Mouse (Mus musculus) kidney, adult 2 months (tissue): ENCODE results near the gene Polr2e. TPM values are rescaled to one million over a fixed set of nuclear protein-coding genes. Genes with fewer than 3 reads are reported as not detected.
A peak's percentile ranks its signal among the peaks of the same experiment; 100 is the strongest.

Source experiments
- DNase-seq: peaks from one replicate; pipeline ENCODE4 v3.0.0; 2021
- H3K27ac ChIP-seq: fragments of 200-500 bp; 2 replicates; pipeline ENCODE4 v1.5.1; 2012; ENCODE audit warnings: low read depth, low read length, control low read depth, inconsistent platforms; ENCODE audit not compliant: insufficient read depth
- H3K27me3 ChIP-seq: fragments of 200-500 bp; replicated peaks from 2 replicates; pipeline ENCODE4 v1.6.1; 2012; ENCODE audit warnings: mild to moderate bottlenecking, moderate library complexity, low read length, inconsistent platforms; ENCODE audit not compliant: control insufficient read depth, insufficient read depth
- H3K36me3 ChIP-seq: fragments of 200-500 bp; 2 replicates; pipeline ENCODE4 v1.6.1; 2012; ENCODE audit warnings: mild to moderate bottlenecking, moderate library complexity, low read length, inconsistent platforms; ENCODE audit not compliant: control insufficient read depth, insufficient read depth
- H3K4me1 ChIP-seq: fragments of 200-500 bp; 2 replicates; pipeline ENCODE4 v1.6.1; 2011; ENCODE audit warnings: low read length; ENCODE audit not compliant: control insufficient read depth, insufficient read depth
- H3K4me3 ChIP-seq: fragments of 200-500 bp; 2 replicates; pipeline ENCODE4 v1.5.1; 2011; ENCODE audit warnings: mild to moderate bottlenecking, low read depth, low read length, control low read depth; ENCODE audit not compliant: insufficient read depth
- CTCF ChIP-seq: fragments of 200-500 bp; conservative IDR thresholded peaks from 2 replicates; pipeline ENCODE4 v1.5.1; 2011; ENCODE audit warnings: low read depth, mild to moderate bottlenecking, control low read depth, low read length, moderate library complexity, mixed read lengths; ENCODE audit not compliant: insufficient read depth, insufficient read length
- POLR2A ChIP-seq: fragments of 200-500 bp; IDR thresholded peaks from one replicate; pipeline ENCODE4 v1.6.1; 2011; ENCODE audit warnings: low read depth, low read length, control low read depth
- WGBS: fragments of 180-500 bp; shearing (Covaris S2); methylation state at CpG from one replicate; pipeline ENCODE4 v1.1.7; 2018; 5-methylcytosine and 5-hydroxymethylcytosine counted together
- polyA plus RNA-seq: library from polyadenylated mRNA; depleted of rRNA; stranded (reverse); fragments of >200 nt; gene quantifications from 2 replicates; pipeline ENCODE4 v1.2.3, GENCODE M21; 2012

Polr2e gene
- polyA plus RNA-seq, 1 experiment, result 235 TPM

DNA sequence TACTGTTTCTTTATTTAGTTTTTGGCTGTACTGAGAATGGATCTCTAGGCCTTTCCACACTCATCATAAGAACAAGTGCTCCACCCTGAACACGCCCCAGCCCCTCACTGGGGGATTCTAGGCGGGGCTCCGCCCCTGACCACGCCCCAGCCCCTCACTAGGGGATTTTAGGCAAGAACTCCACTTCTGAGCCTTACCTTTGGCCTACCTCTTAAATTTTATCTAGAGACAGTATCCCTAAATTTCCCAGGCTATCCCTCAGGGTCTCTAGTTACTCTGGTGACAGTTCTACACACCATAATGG, 14.6 kb downstream of the Polr2e start:
- Histone ChIP-seq H3K27ac (no peak overlapping the region), H3K4me3 (no peak overlapping the region), H3K4me1 (no peaks in the 10 kb centered on the region), H3K36me3 (no peaks in the 10 kb centered on the region), H3K27me3 (no peaks in the 10 kb centered on the region)
- TF ChIP-seq CTCF, result no peak
- TF ChIP-seq POLR2A, result no peak
- no peak for DNase-seq
- 79% methylated on average over 4 of the region's 4 CpGs for WGBS

DNA sequence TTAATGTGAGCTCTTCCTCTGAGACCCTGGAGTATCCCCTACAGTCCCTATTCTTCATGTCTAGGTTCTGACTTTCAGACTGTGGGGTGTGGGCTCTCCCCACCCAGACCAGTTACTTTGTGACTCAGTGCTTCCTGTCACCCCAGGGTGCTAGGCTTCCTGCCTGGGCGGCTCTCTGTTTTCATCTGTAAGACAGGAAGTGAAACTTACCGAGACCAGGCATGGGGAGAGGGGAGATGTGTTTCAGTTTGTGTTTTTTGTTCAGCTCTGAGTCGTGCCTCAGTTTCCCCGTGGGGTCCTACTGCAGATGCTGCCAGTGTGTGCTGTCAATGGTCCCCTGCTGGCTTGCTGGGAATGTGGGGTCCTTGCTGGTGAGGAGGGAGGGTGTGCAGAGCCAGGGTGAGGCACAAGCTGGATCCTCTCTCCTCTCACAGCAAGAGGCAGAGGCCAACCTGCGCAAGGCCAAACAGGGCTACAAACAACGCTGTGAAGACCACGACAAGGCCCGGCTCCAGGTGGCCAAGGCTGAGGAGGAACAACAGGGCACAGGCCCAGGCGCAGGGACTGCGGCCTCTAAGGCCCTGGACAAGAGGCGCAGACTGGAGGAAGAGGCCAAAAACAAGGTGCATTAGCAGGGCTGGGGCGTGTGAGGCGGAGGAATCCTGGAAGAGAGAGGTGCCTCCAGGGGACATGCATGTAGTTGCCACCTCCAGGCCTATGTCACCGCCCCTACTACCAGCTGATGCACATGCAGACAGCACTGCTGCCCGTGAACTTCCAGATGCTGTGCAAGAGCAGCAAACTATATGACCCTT, 15.2 kb downstream of the Polr2e start:
- no peaks in the 10 kb centered on the region for H3K27me3 ChIP-seq
- no peak overlapping the region for H3K27ac ChIP-seq
- no peaks in the 10 kb centered on the region for H3K4me1 ChIP-seq
- 82% methylated on average over 15 of the region's 15 CpGs for WGBS
- TF ChIP-seq CTCF, result no peak
- no peak for TF ChIP-seq POLR2A
- DNase-seq, result peak; percentile 27
- no peaks in the 10 kb centered on the region for H3K36me3 ChIP-seq
- no peak overlapping the region for H3K4me3 ChIP-seq

DNA sequence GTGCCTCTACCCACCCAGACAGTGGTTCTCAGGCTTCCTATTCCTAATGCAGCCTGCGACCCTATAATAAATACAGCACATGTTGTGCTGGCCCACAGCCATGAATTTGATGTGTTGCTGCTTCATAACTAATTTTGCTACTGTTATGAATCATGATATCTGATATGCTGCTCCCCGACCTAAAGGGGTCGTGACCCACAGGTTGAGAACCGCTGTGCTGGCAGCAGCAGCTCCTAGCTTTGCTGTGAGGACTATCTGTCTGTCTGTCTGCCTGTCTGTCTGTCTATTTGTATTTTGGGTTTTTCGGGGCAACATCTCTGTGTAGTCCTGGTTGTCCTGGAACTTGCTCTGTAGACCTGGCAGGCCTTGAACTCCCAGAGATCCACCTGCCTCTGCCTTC, 15.8 kb downstream of the Polr2e start:
- H3K27me3 ChIP-seq, result no peaks in the 10 kb centered on the region
- no peak overlapping the region for H3K27ac ChIP-seq
- H3K36me3 ChIP-seq, result no peaks in the 10 kb centered on the region
- no peak for TF ChIP-seq POLR2A
- TF ChIP-seq CTCF, result no peak
- no peaks in the 10 kb centered on the region for H3K4me1 ChIP-seq
- no peak for DNase-seq
- 62% methylated on average over 5 of the region's 5 CpGs for WGBS
- no peak overlapping the region for H3K4me3 ChIP-seq

DNA sequence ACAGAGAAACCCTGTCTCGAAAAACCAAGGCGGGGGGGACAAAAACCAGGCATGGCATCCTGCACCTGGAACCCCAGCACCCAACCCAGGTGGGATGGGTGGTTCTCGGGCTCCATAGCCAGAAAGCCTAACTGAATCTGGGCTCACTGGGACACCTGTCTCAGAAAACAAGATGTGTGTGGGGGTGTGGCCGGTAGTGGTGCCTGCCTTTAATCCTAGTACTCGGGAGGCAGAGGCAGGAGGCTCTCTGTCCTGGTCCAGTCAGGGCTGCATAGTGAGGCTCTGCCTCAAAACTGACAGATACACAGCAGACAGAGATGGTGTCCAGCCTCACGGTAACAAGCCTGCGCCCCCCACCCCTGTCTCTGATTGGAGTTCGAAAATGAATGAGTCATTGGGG, 16.8 kb downstream of the Polr2e start:
- TF ChIP-seq POLR2A (no peak), CTCF (no peak)
- H3K36me3 ChIP-seq, result no peaks in the 10 kb centered on the region
- no peaks in the 10 kb centered on the region for H3K27me3 ChIP-seq
- DNase-seq, result no peak
- H3K4me1 ChIP-seq, result no peaks in the 10 kb centered on the region
- no peak overlapping the region for H3K4me3 ChIP-seq
- 97% methylated on average over 8 of the region's 8 CpGs for WGBS
- H3K27ac ChIP-seq, result no peak overlapping the region

DNA sequence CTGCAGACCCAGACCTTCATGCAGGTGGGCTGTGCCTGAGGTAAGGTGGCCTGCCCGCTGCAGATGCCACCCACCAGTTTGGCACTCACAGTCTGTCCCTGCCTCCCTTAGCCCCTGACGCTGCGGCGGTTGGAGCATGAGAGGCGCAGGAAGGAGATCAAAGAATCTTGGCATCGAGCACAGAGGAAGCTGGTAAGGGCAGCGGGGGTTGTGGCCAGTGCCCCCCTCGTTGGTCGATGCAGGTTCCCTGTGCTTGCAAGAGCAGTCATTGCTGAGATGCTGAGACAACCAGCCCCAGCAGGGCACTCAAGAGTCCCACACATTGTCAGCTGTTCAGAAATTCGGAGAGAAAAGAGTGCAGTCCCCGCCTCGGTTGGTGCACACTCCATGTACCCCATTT, 17.4 kb downstream of the Polr2e start:
- no peaks in the 10 kb centered on the region for H3K4me1 ChIP-seq

DNA sequence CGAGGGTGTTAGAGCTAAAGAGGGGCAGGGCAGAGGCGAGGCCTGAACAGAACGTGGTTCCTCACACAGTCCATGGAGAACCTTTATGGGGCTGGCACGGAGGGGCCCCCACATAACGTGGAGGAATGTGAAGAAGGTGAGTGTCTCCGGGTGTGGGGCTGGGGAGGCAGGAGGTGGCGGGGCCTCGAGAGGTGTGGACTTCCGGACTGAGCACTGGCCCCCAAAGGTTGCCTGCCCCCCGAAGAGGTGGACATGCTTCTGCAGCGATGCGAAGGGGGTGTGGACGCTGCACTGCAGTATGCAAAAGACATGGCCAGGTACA, 18.3 kb downstream of the Polr2e start:
- no peaks in the 10 kb centered on the region for H3K36me3 ChIP-seq
- no peak overlapping the region for H3K4me3 ChIP-seq
- no peak overlapping the region for H3K27ac ChIP-seq
- H3K27me3 ChIP-seq, result no peaks in the 10 kb centered on the region
- WGBS, result 91% methylated on average over 13 of the region's 13 CpGs
- H3K4me1 ChIP-seq, result no peaks in the 10 kb centered on the region
- TF ChIP-seq POLR2A (no peak), CTCF (no peak)
- no peak for DNase-seq

More for the DNA sequence above, 17.4 kb downstream of the Polr2e start:
- H3K27me3 ChIP-seq, result no peaks in the 10 kb centered on the region
- WGBS, result 67% methylated on average over 12 of the region's 12 CpGs
- H3K27ac ChIP-seq, result no peak overlapping the region
- no peaks in the 10 kb centered on the region for H3K36me3 ChIP-seq
- no peak overlapping the region for H3K4me3 ChIP-seq
- no peak for TF ChIP-seq POLR2A
- TF ChIP-seq CTCF, result no peak
- no peak for DNase-seq

DNA sequence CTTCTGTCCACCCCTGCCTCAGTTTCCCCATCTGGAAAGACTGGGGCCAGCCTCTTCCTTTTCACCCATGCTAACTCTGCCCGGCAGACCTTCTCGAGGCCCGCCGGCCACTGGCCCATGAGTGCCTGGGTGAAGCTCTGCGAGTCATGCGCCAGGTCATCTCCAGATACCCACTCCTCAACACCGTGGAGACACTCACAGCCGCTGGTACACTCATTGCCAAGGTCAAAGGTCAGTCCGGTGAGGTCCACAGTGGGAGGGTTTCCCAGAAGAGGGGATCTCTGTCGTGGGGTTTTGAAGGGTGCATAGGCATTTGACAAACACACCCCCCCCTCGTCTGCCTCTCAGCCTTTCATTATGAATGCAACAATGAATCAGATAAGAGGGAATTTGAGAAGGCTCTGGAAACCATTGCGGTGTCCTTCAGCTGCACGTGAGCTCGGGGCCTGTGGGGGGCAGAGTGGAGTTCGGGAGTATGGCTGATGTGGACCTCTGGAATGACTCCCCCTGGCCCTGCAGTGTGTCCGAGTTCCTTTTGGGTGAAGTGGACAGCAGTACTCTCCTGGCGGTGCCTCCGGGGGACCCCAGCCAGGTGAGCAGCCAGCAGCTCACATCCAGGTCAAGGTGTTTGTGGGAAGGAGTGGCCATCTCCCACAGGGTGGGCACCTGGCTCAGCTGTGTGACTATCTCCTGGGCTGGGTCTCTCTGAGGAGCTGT, 18.8 kb downstream of the Polr2e start:
- H3K27ac ChIP-seq, result no peak overlapping the region
- H3K36me3 ChIP-seq, result no peaks in the 10 kb centered on the region
- H3K4me3 ChIP-seq, result no peak overlapping the region
- no peaks in the 10 kb centered on the region for H3K27me3 ChIP-seq
- no peak for DNase-seq
- no peaks in the 10 kb centered on the region for H3K4me1 ChIP-seq
- 81% methylated on average over 18 of the region's 18 CpGs for WGBS
- 0 out of 2 replicates have a peak, but pooled peaks have one; percentile 9 for TF ChIP-seq CTCF
- TF ChIP-seq POLR2A, result no peak
